ENCODE assay signal across 10 mouse cellular contexts in the genomic region with DNA sequence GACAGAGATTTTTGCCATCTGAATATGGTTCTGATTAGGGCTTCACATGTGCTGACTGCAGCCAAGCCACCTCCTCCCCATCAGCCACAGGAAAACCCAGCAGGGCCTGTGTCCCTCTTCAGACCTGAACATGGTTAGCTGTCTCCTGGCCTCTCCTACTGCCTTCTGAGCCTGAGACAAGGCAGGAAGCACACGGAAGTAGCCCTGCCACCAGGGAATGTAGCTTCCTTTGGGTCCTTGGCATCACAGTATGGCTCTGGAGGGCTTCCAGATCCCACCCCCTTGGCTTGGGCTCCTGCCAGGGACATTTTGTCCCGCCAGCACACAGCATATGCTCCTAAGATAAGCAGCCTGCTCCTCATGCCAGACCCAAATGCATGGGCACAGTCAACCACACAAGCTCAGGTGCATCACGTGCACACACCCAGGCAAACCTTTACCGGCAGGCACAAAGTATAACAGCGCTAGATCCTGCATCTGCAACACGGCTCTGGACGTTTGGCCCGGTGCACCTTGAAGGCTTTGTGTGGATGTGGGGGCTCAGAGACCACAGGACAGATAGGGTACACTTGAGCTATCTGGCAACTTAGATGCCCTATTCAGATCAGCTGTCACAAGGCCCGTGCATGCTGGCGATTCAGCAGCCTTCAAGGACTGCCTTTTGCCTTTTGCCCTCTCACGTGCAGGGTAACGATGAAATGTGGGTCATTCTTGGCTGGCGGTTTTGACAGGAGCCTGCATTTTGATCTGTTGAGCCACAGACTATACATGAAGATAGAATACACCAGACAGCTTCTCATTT. TPM values are rescaled to one million over a fixed set of nuclear protein-coding genes. Genes with fewer than 3 reads are reported as not detected.
DNase-seq lines count a peak whose midpoint lies in the region; ATAC-seq and TF ChIP-seq lines count a peak whose summit lies in the region.
"Had no signal": no experiment of that assay in that cellular context is flagged by ENCODE, and none has a peak within 500 bp of the region (broad histone marks: within the 10 kb centered on the region; RNA-seq: fewer than 3 reads in every experiment).

No protein-coding gene starts in this region.

- no peak for TF ChIP-seq CTCF in left cerebral cortex, adult 2 months (IDR thresholded peaks at IDR 0.05)

- H3K9ac ChIP-seq in midbrain, embryonic 16.5 days (ENCODE audit: low read depth, low read length): no peak overlapping the region
- no peak overlapping the region for H3K9ac ChIP-seq in midbrain, embryonic 11.5 days (ENCODE audit: low read length)
- H3K9ac ChIP-seq in heart, embryonic 16.5 days (ENCODE audit: low read length): peak overlapping the region; percentile 37; the same call in 1 of the 2 replicates
- H3K9ac ChIP-seq: limb, embryonic 12.5 days had no signal

- H3K27ac ChIP-seq in midbrain, embryonic 16.5 days (ENCODE audit: low read length): no peak overlapping the region
- no peak overlapping the region for H3K27ac ChIP-seq in midbrain, embryonic 11.5 days (ENCODE audit: low read depth, low read length)
- peak overlapping the region; percentile 88 for H3K27ac ChIP-seq in heart, embryonic 16.5 days (ENCODE audit: low read length)
- H3K27ac ChIP-seq in left cerebral cortex, adult 2 months: peak overlapping the region; percentile 93
- H3K27ac ChIP-seq in midbrain, embryonic 10.5 days (replicated peaks): no peak overlapping the region
- H3K27ac ChIP-seq: limb, embryonic 12.5 days had no signal

- ATAC-seq in midbrain, embryonic 16.5 days: peak; percentile 21; the same call in 1 of the 2 replicates
- no peak for ATAC-seq in midbrain, embryonic 11.5 days (ENCODE audit: low FRiP score)
- peak; percentile 90 for ATAC-seq in heart, embryonic 16.5 days (replicated peaks; ENCODE audit: extremely low read depth, insufficient read depth, low FRiP score)

- no peak for DNase-seq in midbrain, embryonic 11.5 days (ENCODE audit: low spot score, missing footprints)
- peak; percentile 92 to 93 for DNase-seq in cerebellum, postnatal 10 days
- peak; percentile 75 to 86 for DNase-seq in left cerebral cortex, adult 2 months (ENCODE audit: extremely low spot score in 1 of 2, low spot score in 2 of 2)
- peak; percentile 82 to 85 for DNase-seq in right cerebral cortex, adult 2 months (ENCODE audit: low spot score in 2 of 2)
- DNase-seq in c-Kit-positive CD71-positive TER-119-positive erythroid progenitor cells, embryonic 14.5 days (ENCODE audit: low spot score): no peak
- no peak for DNase-seq in midbrain, embryonic 10.5 days (ENCODE audit: low spot score)

- intact Hi-C loops in left cerebral cortex, adult 2 months (cut with DNase I): no loop called here

- no peak overlapping the region for H3K4me2 ChIP-seq in midbrain, embryonic 16.5 days (ENCODE audit: low read length)
- H3K4me2 ChIP-seq in midbrain, embryonic 11.5 days: no peak overlapping the region
- H3K4me2 ChIP-seq in heart, embryonic 16.5 days (ENCODE audit: low read depth, low read length): peak overlapping the region; percentile 5; the same call in 1 of the 2 replicates
- H3K4me2 ChIP-seq: limb, embryonic 12.5 days had no signal

- 77% methylated on average over 13 of the region's 13 CpGs for WGBS in midbrain, embryonic 16.5 days
- 86% methylated on average over 13 of the region's 13 CpGs for WGBS in midbrain, embryonic 11.5 days
- WGBS in heart, embryonic 16.5 days: 41% methylated on average over 13 of the region's 13 CpGs
- WGBS in midbrain, embryonic 10.5 days: 94% methylated on average over 13 of the region's 13 CpGs

- no peaks in the 10 kb centered on the region for H3K27me3 ChIP-seq in midbrain, embryonic 16.5 days (ENCODE audit: control insufficient read depth, insufficient read depth, low read depth, low read length)
- H3K27me3 ChIP-seq in midbrain, embryonic 11.5 days (ENCODE audit: control insufficient read depth, insufficient read depth, low read length): no peaks in the 10 kb centered on the region
- H3K27me3 ChIP-seq in heart, embryonic 16.5 days (ENCODE audit: control insufficient read depth, insufficient read depth, low read length): no peaks in the 10 kb centered on the region
- H3K27me3 ChIP-seq in midbrain, embryonic 10.5 days (ENCODE audit: low read depth, poor library complexity, severe bottlenecking): no peaks in the 10 kb centered on the region
- H3K27me3 ChIP-seq: limb, embryonic 12.5 days had no signal

- no peak overlapping the region for H3K4me3 ChIP-seq in midbrain, embryonic 16.5 days (ENCODE audit: low read depth, low read length)
- H3K4me3 ChIP-seq in midbrain, embryonic 11.5 days (ENCODE audit: low read depth, low read length): no peak overlapping the region
- no peak overlapping the region for H3K4me3 ChIP-seq in heart, embryonic 16.5 days (ENCODE audit: low read length)
- no peak overlapping the region for H3K4me3 ChIP-seq in left cerebral cortex, adult 2 months
- no peak overlapping the region for H3K4me3 ChIP-seq in midbrain, embryonic 10.5 days
- H3K4me3 ChIP-seq: limb, embryonic 12.5 days had no signal

- H3K36me3 ChIP-seq in midbrain, embryonic 16.5 days (ENCODE audit: control insufficient read depth, insufficient read depth, low read length): no peaks in the 10 kb centered on the region
- H3K36me3 ChIP-seq in midbrain, embryonic 11.5 days (ENCODE audit: control insufficient read depth, insufficient read depth, low read length): no peaks in the 10 kb centered on the region
- no peaks in the 10 kb centered on the region for H3K36me3 ChIP-seq in heart, embryonic 16.5 days (ENCODE audit: control insufficient read depth, insufficient read depth)
- H3K36me3 ChIP-seq in midbrain, embryonic 10.5 days: no peaks in the 10 kb centered on the region
- H3K36me3 ChIP-seq: limb, embryonic 12.5 days had no signal

- H3K9me3 ChIP-seq in midbrain, embryonic 16.5 days (replicated peaks; ENCODE audit: control insufficient read depth, low read length, poor library complexity, severe bottlenecking): no peaks in the 10 kb centered on the region
- H3K9me3 ChIP-seq in midbrain, embryonic 11.5 days (ENCODE audit: control insufficient read depth, low read length): no peaks in the 10 kb centered on the region
- H3K9me3 ChIP-seq in heart, embryonic 16.5 days (replicated peaks; ENCODE audit: control insufficient read depth, low read length): no peaks in the 10 kb centered on the region
- H3K9me3 ChIP-seq in midbrain, embryonic 10.5 days (replicated peaks): no peaks in the 10 kb centered on the region
- H3K9me3 ChIP-seq: limb, embryonic 12.5 days had no signal

- H3K4me1 ChIP-seq in midbrain, embryonic 16.5 days (ENCODE audit: control insufficient read depth, insufficient read depth, low read length): no peaks in the 10 kb centered on the region
- no peaks in the 10 kb centered on the region for H3K4me1 ChIP-seq in midbrain, embryonic 11.5 days (ENCODE audit: control insufficient read depth, insufficient read depth, low read length)
- peaks cover 33% of the 10 kb centered on the region for H3K4me1 ChIP-seq in heart, embryonic 16.5 days (ENCODE audit: control insufficient read depth, insufficient read depth, low read length)
- no peaks in the 10 kb centered on the region for H3K4me1 ChIP-seq in midbrain, embryonic 10.5 days
- H3K4me1 ChIP-seq: limb, embryonic 12.5 days had no signal

RNA-seq across cellular contexts. Expression of gene Rcvrn, which starts 27.4 kb away (rescaled TPM):
- not detected in 2 replicates for polyA plus RNA-seq in midbrain, embryonic 16.5 days (2015; fragmentation: Nextera tagmentation; extraction: Ambion mirVana)
- polyA plus RNA-seq in midbrain, embryonic 11.5 days (2014; fragmentation: Nextera tagmentation; extraction: Ambion mirVana): not detected in 2 replicates
- not detected in 2 replicates for polyA plus RNA-seq in heart, embryonic 16.5 days (2015; fragmentation: Nextera tagmentation; extraction: Ambion mirVana)
- total RNA-seq in left cerebral cortex, adult 2 months (2021): 1 to 10 TPM in 1 of 2 experiments, under 1 TPM in 1; 0.91 to 3.2 TPM
- not detected in 2 replicates for polyA plus RNA-seq in midbrain, embryonic 10.5 days (2016; fragmentation: Nextera tagmentation; extraction: Ambion mirVana)
- polyA plus RNA-seq: limb, embryonic 12.5 days; small intestine, adult 2 months had no signal

Comparison
In these comparisons a context has a peak if more than half of its experiments do, and no peak if none do; other contexts are left out.
1. H3K27ac ChIP-seq: peak in heart, embryonic 16.5 days (single experiment) and left cerebral cortex, adult 2 months (single experiment); none in midbrain, embryonic 16.5 days (single experiment), midbrain, embryonic 11.5 days (single experiment) and midbrain, embryonic 10.5 days (single experiment).
2. DNase-seq: peak in cerebellum, postnatal 10 days (2 of 2), left cerebral cortex, adult 2 months (2 of 2) and right cerebral cortex, adult 2 months (2 of 2); none in midbrain, embryonic 11.5 days (single experiment), c-Kit-positive CD71-positive TER-119-positive erythroid progenitor cells, embryonic 14.5 days (single experiment) and midbrain, embryonic 10.5 days (single experiment).